Mouse (Mus musculus) neural tube, embryonic 13.5 days (tissue): Measurements from ENCODE around the gene Stk24. TPM values are rescaled to one million over a fixed set of nuclear protein-coding genes. Genes with fewer than 3 reads are reported as not detected.

Source experiments
- ATAC-seq: fragments of 200-750 bp; cut with Nextera tagmentation; 2 replicates; pipeline ENCODE4 v1.8.0; 2017; ENCODE audit warnings: low read depth, mild to moderate bottlenecking, moderate TSS enrichment, moderate library complexity
- H3K27ac ChIP-seq: fragments of 300-500 bp; sonication (generic); replicated peaks from 2 replicates; pipeline ENCODE4 v1.5.1; 2015; ENCODE audit warnings: moderate library complexity, mild to moderate bottlenecking, inconsistent platforms
- H3K27me3 ChIP-seq: fragments of 300-500 bp; sonication (generic); 2 replicates; pipeline ENCODE4 v1.6.1; 2015; ENCODE audit warnings: mild to moderate bottlenecking, inconsistent platforms
- H3K36me3 ChIP-seq: fragments of 300-500 bp; sonication (generic); 2 replicates; pipeline ENCODE4 v1.6.1; 2015; ENCODE audit warnings: mild to moderate bottlenecking, inconsistent platforms
- H3K4me1 ChIP-seq: fragments of 300-500 bp; sonication (generic); replicated peaks from 2 replicates; pipeline ENCODE4 v1.6.1; 2015; ENCODE audit warnings: inconsistent platforms
- H3K4me2 ChIP-seq: fragments of 300-500 bp; sonication (generic); 2 replicates; pipeline ENCODE4 v1.6.1; 2015; ENCODE audit warnings: inconsistent platforms, mild to moderate bottlenecking, moderate library complexity
- H3K4me3 ChIP-seq: fragments of 300-500 bp; sonication (generic); 2 replicates; pipeline ENCODE4 v1.5.1; 2015; ENCODE audit warnings: mild to moderate bottlenecking, inconsistent platforms
- H3K9ac ChIP-seq: fragments of 300-500 bp; sonication (generic); 2 replicates; pipeline ENCODE4 v1.6.1; 2015; ENCODE audit warnings: moderate library complexity, mild to moderate bottlenecking, inconsistent platforms
- H3K9me3 ChIP-seq: fragments of 300-500 bp; sonication (generic); 2 replicates; pipeline ENCODE4 v1.6.1; 2016; ENCODE audit warnings: inconsistent platforms
- WGBS: fragments of 180-500 bp; shearing (Covaris S2); methylation state at CpG from one replicate; pipeline ENCODE4 v1.1.7; 2015; 5-methylcytosine and 5-hydroxymethylcytosine counted together
- polyA plus RNA-seq: library from polyadenylated mRNA; unstranded; fragments of >200 nt; fragmentation: Nextera tagmentation; extraction: Ambion mirVana; gene quantifications from 2 replicates; pipeline ENCODE4 v1.2.1, GENCODE M21; 2015

The Stk24 gene
- polyA plus RNA-seq, 1 experiment from 2014 or later, result 22.5 TPM

DNA sequence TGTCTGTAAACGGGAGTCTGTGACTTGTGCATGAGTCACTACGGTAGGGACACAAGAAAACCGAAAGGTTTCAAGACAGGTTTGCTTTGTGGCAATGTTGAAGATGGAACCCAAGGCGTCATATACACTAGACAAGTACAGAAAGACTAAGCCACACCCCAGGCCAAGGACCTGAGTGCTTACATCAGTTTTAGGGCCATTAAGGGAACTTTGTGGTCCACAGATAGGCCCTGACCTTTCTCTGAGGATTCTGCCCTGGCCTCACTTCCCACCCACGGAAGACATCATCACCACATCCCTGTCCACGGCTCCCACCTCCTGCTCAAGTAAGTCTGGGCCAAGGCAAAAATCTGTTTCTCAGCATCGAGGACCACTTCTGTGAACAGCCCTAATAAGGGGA is 27.1 kb upstream of the Stk24 start:
- H3K9me3 ChIP-seq, result no peaks in the 10 kb centered on the region
- H3K4me1 ChIP-seq, result no peaks in the 10 kb centered on the region
- H3K4me2 ChIP-seq, result no peak overlapping the region
- H3K27ac ChIP-seq, result no peak overlapping the region
- H3K9ac ChIP-seq, result no peak overlapping the region
- no peaks in the 10 kb centered on the region for H3K27me3 ChIP-seq
- WGBS, result 93% methylated on average over 7 of the region's 7 CpGs
- no peak for ATAC-seq
- H3K36me3 ChIP-seq, result no peaks in the 10 kb centered on the region
- H3K4me3 ChIP-seq, result no peak overlapping the region

DNA sequence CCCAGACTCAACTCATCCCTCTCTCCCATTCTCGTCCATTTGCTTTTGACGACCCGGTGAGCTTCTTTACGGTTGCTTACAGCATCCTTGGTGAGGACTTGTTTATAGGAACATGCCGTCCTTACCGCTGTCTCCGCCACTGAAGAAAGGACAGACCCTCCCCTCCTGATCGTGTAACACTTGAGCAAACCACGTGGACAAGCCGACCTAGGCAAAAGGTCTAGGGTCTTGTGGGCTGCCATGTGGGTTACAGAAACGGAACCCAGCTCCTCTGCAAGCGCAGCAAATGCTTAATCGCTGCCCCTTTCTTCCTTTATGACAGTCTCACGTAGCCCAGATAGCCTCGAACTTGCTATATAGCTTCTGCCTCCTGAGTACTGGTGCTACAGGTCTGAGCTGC is 25.7 kb upstream of the Stk24 start:
- Histone ChIP-seq H3K9ac (peak overlapping the region; percentile 54; the same call in 1 of the 2 replicates), H3K9me3 (no peaks in the 10 kb centered on the region), H3K4me3 (peak overlapping the region; percentile 19), H3K27ac (no peak overlapping the region), H3K36me3 (no peaks in the 10 kb centered on the region), H3K4me2 (peak overlapping the region; percentile 51), H3K27me3 (no peaks in the 10 kb centered on the region), H3K4me1 (no peaks in the 10 kb centered on the region)
- 0 out of 2 replicates have a peak, but pooled peaks have one; percentile 27 for ATAC-seq
- WGBS, result 47% methylated on average over 15 of the region's 15 CpGs

DNA sequence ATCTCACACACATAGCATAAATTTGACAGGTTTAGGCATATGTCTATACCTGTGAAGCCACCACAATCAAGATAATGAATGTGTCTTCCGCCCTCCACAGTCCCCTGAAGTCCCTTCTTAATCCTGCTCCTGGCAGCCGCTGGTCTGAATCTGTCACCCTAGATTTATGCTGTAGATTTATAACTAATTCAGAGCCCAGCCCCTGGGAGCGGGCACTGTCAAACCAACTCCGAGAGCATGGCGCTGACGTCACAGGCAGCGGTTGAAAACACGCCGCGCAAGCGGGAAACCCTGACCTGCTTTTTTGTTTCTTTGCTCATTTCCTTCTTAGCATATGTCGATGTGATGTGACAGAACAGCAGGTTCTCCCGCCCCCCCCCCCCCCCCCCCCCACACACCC is 25.3 kb upstream of the Stk24 start:
- H3K9ac ChIP-seq, result no peak overlapping the region
- ATAC-seq, result peak; percentile 61
- WGBS, result 40% methylated on average over 13 of the region's 13 CpGs

DNA sequence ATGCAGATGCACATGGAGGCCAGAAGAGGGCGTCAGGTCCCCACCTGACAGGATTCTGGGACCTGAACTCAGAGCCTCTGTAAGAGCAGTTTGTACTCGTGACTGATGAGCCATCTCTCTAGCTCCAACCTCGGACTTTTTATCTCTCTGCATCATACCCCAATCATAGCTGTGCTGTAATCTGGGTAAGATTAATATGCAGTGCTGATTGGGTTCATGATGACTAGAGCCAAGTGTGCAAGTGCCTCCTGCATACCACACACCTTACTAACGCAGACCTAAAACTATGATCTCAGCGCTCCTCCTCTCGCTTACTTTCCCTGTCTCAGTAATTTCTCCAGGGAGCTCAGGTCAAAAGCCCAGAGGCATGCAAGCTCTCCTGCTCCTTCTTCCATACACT is 19.9 kb upstream of the Stk24 start:
- no peaks in the 10 kb centered on the region for H3K27me3 ChIP-seq
- no peak overlapping the region for H3K4me3 ChIP-seq
- no peak overlapping the region for H3K27ac ChIP-seq
- peaks cover 5% of the 10 kb centered on the region for H3K9me3 ChIP-seq
- H3K36me3 ChIP-seq, result no peaks in the 10 kb centered on the region
- H3K4me1 ChIP-seq, result no peaks in the 10 kb centered on the region
- H3K4me2 ChIP-seq, result no peak overlapping the region
- ATAC-seq, result no peak
- no peak overlapping the region for H3K9ac ChIP-seq
- WGBS, result 84% methylated on average over 6 of the region's 6 CpGs

More for the DNA sequence above, 25.3 kb upstream of the Stk24 start:
- no peak overlapping the region for H3K27ac ChIP-seq
- no peaks in the 10 kb centered on the region for H3K9me3 ChIP-seq
- peak overlapping the region; percentile 19 for H3K4me3 ChIP-seq
- H3K4me1 ChIP-seq, result no peaks in the 10 kb centered on the region
- no peaks in the 10 kb centered on the region for H3K27me3 ChIP-seq
- H3K36me3 ChIP-seq, result no peaks in the 10 kb centered on the region
- H3K4me2 ChIP-seq, result peak overlapping the region; percentile 51

DNA sequence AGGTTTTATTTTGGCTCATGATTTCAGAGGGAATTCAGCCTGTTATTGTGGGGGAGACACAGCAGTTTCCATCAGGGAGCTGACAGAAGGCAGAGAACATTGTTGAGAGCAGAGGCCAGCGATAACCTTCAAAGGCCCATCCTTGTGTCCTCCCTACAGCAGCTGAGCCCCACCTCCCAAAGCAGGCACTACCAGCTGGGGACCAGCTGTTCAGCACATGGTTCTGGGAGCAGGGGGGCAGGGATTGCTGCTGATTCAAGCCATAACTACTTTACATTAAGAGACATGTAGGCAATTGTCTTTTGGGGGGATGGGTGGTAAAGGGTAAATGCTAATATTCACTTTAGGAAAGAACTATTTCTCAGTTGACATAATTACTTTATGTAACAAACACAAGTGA is 17.7 kb upstream of the Stk24 start:
- H3K9me3 ChIP-seq, result peaks cover 5% of the 10 kb centered on the region
- H3K4me3 ChIP-seq, result no peak overlapping the region
- 25% methylated on average over 1 of the region's 1 CpGs for WGBS
- no peak overlapping the region for H3K4me2 ChIP-seq
- H3K27ac ChIP-seq, result no peak overlapping the region
- no peaks in the 10 kb centered on the region for H3K4me1 ChIP-seq
- no peak for ATAC-seq
- no peak overlapping the region for H3K9ac ChIP-seq
- H3K36me3 ChIP-seq, result no peaks in the 10 kb centered on the region
- H3K27me3 ChIP-seq, result no peaks in the 10 kb centered on the region

DNA sequence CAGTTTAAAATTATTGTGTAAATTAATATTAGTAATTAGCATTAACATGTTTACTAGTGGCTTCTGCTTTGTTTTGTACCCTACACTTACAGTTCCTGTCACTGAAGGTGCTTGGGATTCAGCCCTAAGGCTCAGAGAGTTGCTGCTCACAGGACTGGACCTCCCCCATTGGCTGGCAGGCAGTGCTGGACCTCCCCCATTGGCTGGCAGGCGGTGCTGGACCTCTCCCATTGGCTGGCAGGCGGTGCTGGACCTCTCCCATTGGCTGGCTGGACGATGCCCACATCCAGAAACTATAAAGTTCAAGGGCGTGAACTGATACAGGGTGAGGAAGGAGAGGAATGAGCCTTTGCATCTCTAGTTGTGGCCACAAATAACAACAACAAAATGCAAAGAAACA is 15.3 kb upstream of the Stk24 start:
- no peak for ATAC-seq
- Histone ChIP-seq H3K27ac (no peak overlapping the region), H3K4me3 (no peak overlapping the region), H3K9me3 (peaks cover 5% of the 10 kb centered on the region), H3K27me3 (no peaks in the 10 kb centered on the region), H3K9ac (no peak overlapping the region), H3K36me3 (no peaks in the 10 kb centered on the region), H3K4me1 (no peaks in the 10 kb centered on the region), H3K4me2 (no peak overlapping the region)
- WGBS, result 88% methylated on average over 4 of the region's 4 CpGs

DNA sequence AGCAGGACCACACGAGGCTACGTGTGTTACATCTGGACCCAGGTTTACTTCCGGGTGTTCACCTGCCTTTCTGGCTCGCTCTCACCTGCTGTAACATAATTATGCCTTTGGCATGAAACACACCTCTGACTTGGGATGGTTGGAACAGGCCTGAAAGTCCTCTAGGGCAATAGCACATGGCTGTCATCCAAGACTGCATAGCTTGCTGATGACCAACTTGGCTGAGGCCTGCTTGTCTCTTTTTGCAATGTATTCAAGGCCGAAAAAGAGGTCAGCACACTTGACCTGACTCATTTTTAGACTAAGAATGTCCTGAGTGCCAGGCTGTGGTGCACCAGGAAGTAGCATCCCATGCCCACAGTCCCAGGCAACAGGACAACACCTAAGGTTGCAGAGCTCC is 12.1 kb upstream of the Stk24 start:
- WGBS, result 89% methylated on average over 5 of the region's 5 CpGs
- no peak overlapping the region for H3K4me2 ChIP-seq
- H3K36me3 ChIP-seq, result no peaks in the 10 kb centered on the region
- H3K9me3 ChIP-seq, result no peaks in the 10 kb centered on the region
- no peaks in the 10 kb centered on the region for H3K27me3 ChIP-seq
- H3K4me3 ChIP-seq, result no peak overlapping the region
- no peaks in the 10 kb centered on the region for H3K4me1 ChIP-seq
- no peak overlapping the region for H3K9ac ChIP-seq
- H3K27ac ChIP-seq, result no peak overlapping the region
- no peak for ATAC-seq

DNA sequence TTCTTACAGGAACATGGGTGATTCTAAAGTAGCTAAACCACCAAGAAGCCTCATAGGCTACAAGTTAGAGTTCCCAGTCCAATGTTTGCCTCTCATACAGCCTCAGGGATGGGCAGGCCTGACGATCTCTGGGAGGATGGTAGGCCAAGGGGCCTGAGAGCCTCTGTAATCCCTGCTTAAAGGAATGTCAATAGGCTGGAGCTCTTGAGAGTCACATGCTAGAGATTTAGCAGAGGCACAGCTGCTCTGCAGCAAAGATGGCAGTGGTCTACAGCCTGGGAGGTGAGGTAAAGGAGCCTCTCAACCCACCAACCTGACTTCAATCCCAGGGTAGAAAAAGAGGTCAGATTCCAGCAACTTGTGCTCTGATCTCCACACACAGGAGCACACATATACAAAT is 7.9 kb upstream of the Stk24 start:
- Histone ChIP-seq H3K27ac (no peak overlapping the region), H3K36me3 (no peaks in the 10 kb centered on the region), H3K4me2 (no peak overlapping the region), H3K4me3 (no peak overlapping the region), H3K27me3 (no peaks in the 10 kb centered on the region), H3K9me3 (no peaks in the 10 kb centered on the region), H3K4me1 (no peaks in the 10 kb centered on the region), H3K9ac (no peak overlapping the region)
- 79% methylated on average over 1 of the region's 1 CpGs for WGBS
- no peak for ATAC-seq

DNA sequence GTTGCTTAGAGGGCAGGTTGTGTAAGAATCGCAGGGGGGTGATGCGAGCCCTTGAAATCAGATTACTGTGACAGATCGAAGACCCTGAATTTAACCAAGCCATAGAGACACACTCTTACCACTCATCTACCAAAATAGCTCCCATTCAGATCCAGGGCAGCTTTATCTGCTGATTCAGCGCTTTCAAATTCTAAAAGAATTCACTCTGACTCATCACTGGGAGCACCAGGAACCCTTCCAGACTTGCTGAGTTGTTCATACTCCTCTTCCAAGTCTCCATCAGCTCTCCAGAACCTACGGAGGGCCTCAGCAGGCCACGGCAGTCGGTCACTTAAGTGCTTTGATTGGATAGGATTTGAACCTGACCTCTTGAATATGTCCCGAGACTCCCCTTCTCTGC is 5.6 kb upstream of the Stk24 start:
- no peak overlapping the region for H3K9ac ChIP-seq
- ATAC-seq, result no peak
- H3K27ac ChIP-seq, result no peak overlapping the region
- no peaks in the 10 kb centered on the region for H3K9me3 ChIP-seq
- WGBS, result 90% methylated on average over 8 of the region's 8 CpGs
- no peaks in the 10 kb centered on the region for H3K36me3 ChIP-seq
- H3K27me3 ChIP-seq, result no peaks in the 10 kb centered on the region
- no peaks in the 10 kb centered on the region for H3K4me1 ChIP-seq
- H3K4me2 ChIP-seq, result no peak overlapping the region
- H3K4me3 ChIP-seq, result no peak overlapping the region

DNA sequence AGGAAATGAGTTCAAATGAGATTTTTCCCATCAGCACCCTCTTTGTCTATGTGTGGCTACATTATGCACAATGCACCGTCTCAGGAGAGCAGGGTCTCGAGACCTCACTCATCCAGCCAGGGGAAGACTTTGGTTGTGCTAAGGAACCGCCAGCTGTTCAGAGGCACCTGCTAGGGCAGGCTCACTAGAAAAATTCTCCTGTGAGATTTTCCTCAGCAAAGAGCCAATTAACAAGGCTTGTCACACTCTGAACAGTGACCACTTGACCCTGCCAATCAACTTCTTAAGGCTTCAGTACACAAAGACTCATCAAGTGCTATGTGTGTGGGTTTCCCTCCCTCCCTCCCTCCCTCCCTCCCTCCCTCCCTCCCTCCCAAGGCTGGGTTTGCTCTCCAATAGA is 4.0 kb upstream of the Stk24 start:
- 41% methylated on average over 3 of the region's 3 CpGs for WGBS
- H3K27me3 ChIP-seq, result no peaks in the 10 kb centered on the region
- H3K4me2 ChIP-seq, result no peak overlapping the region
- no peak overlapping the region for H3K27ac ChIP-seq
- H3K36me3 ChIP-seq, result no peaks in the 10 kb centered on the region
- no peak overlapping the region for H3K9ac ChIP-seq
- ATAC-seq, result no peak
- no peak overlapping the region for H3K4me3 ChIP-seq
- H3K4me1 ChIP-seq, result peaks cover 8% of the 10 kb centered on the region
- no peaks in the 10 kb centered on the region for H3K9me3 ChIP-seq

DNA sequence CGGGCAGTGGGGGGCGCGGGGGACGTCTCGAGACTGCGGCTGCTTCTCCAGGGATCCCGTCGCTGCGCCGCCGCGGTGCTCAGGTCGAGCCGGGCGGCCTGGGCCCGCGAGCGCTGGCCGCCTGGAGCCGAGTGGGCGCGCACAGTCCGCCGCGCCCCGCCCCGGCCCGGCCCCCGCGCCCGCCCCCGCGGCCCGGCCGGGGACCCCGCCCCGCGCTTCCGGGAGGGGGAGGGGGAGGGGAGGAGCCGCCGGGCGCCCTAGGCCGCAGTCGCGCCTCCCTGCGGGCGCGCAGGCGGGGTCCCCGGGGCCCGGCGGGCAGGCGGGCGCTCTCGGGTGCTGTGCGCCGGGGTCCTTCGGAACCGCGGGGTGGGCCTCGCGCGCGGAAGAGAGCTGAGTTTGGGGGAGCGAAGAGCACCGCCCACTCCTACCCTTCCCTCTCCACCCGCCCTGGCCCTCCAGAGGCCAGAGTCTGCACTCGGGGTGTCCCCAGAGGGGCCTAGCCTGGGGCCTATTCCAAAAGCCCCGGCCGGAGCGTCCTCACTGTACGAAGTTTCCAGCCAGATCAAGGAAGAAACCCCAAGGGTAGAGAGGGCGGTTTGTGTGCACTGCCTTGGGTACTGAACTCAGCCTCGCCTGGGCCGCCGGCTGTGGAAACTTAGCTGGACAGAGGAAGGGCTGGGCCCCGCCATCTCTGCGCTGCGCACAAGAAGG is 540 bp downstream of the Stk24 start:
- no peaks in the 10 kb centered on the region for H3K27me3 ChIP-seq
- peak overlapping the region; percentile 92 for H3K27ac ChIP-seq
- WGBS, result 2% methylated on average over 42 of the region's 79 CpGs
- no peaks in the 10 kb centered on the region for H3K36me3 ChIP-seq
- peak; percentile 89 for ATAC-seq
- H3K4me1 ChIP-seq, result peaks cover 35% of the 10 kb centered on the region
- H3K4me2 ChIP-seq, result peak overlapping the region; percentile 75
- peak overlapping the region; percentile 97 for H3K9ac ChIP-seq
- H3K4me3 ChIP-seq, result peak overlapping the region; percentile 95
- H3K9me3 ChIP-seq, result no peaks in the 10 kb centered on the region

DNA sequence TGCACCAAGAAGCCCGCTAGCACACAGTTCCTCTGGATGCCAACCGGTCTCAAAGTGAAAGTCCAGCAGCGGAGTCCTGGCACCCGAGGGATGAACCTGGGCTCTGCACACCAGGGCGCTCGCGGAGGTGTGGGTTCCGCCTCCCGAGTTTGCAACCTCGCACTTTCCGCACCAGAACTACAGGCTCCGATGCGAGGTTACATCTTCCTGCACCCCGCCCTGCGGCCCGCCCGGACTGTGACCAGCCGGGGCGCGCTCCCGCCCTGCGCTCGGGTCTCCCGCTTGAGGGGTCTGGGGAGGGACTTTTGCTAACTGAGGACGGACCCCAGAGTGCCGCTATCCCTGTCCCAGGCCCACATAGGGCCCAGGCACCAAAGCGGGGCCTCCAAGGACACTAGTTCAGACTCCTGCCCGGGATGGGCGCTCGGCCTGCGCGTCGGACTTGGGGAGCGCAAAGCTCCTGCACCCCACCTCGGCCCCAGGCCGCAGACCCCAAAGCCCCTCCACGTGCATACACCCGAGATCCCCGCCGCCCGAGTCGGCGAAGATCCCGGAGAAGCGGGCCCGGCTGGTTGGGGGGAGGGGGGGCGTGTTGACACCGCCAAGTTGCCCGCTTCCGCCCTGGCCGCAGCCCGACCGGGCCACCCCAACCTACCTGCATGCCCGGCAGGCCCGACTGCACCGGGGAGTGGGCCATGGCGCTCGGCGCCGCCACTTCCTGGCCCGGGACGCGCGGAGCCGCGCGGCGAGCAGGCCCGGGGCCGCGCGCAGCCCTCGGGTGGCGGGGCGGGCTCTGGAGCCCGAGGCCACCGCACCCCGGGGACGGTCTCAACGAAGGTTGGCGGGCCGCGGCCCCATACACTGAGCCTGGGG is 1.3 kb downstream of the Stk24 start:
- Histone ChIP-seq H3K4me1 (peaks cover 43% of the 10 kb centered on the region), H3K9ac (peak overlapping the region; percentile 97), H3K36me3 (no peaks in the 10 kb centered on the region), H3K4me3 (peak overlapping the region; percentile 95), H3K4me2 (peak overlapping the region; percentile 75), H3K9me3 (no peaks in the 10 kb centered on the region), H3K27ac (peak overlapping the region; percentile 92), H3K27me3 (no peaks in the 10 kb centered on the region)
- peak; percentile 84 for ATAC-seq
- under 1% methylated on average over 82 of the region's 83 CpGs for WGBS
